Mouse (Mus musculus): Measurements from ENCODE around the gene BC034090.

Gene BC034090

DNA sequence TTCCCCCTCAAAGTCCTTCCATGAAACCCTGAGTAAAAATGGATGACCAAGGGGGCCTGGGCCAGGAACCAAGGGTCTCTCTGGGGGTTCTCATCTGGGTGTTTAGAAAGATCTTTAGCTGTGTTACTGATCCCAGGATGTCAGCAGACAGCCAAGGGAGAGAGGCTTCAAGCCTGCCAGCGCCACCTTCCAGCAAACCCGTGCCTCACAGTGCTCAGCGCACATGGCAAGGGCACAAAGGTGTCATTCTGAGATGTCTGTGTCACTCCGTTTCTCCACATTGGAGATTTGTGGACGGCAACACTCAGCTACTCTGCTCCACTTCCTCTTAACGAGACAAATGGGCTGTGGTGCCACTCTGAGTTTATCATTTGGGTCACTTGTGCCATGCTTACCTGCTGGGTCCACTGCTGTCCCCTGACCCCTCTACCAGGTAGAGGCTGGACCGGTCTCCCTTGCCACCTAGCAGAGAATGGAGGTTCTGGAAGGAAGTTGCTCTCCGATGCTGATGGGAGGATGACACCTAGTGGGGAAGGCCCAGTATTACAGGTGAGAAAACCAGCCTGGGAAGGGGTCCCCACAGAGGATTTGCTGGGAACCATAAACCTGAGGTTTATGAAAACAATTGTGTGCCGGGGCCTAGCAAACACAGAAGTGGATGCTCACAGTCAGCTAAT lies 26.2 kb downstream of the BC034090 start:
- in situ Hi-C loops (cut with MboI; ENCODE audit: low sequenced_read_pairs) = loop anchor here (5.0 kb wide), 1 partner anchor 191 kb away; no protein-coding TSS in a partner anchor

DNA sequence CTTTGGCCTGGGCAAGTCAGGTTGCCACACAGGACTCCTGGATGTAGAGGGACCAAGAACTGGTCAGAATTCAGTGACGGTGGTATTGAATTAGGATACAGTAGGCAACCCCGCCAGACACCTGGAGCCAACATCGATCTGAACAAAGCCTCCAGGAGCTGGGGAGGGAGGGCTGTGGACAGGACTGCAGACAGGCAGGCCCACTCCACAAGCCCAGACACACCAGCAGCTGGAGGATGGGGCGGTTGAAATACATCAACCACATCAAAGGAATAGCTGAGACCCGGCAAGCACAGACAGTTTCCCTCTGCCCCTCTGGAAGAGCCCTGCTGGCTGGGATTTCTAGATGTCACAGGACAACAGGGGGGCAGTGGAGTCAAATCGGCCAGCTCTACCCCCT lies 27.4 kb downstream of the BC034090 start:
- in situ Hi-C loops (cut with MboI; ENCODE audit: low sequenced_read_pairs) = loop anchor here (5.0 kb wide), 1 partner anchor 190 kb away; no protein-coding TSS in a partner anchor

DNA sequence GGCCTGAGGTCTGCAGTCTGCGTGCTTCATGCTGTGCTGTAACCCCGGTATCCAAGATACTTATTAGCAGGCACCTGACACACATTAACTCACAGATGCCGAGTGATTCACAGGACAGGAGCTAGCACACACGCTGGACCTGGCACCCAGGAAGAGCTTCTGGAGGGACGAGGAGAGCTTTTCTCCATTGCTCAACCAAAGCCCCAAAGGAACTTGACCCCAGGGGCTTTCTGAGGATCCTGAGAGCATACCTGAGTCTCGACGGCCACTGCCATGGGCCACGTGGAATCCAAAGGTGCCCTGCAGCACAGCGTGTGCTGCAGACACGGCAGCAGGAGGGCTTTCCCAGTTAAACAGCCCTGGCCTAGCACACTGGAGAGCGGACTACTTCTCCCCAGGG lies 27.9 kb downstream of the BC034090 start:
- in situ Hi-C loops (cut with MboI; ENCODE audit: low sequenced_read_pairs) = loop anchor here (5.0 kb wide), 1 partner anchor 189 kb away; no protein-coding TSS in a partner anchor

DNA sequence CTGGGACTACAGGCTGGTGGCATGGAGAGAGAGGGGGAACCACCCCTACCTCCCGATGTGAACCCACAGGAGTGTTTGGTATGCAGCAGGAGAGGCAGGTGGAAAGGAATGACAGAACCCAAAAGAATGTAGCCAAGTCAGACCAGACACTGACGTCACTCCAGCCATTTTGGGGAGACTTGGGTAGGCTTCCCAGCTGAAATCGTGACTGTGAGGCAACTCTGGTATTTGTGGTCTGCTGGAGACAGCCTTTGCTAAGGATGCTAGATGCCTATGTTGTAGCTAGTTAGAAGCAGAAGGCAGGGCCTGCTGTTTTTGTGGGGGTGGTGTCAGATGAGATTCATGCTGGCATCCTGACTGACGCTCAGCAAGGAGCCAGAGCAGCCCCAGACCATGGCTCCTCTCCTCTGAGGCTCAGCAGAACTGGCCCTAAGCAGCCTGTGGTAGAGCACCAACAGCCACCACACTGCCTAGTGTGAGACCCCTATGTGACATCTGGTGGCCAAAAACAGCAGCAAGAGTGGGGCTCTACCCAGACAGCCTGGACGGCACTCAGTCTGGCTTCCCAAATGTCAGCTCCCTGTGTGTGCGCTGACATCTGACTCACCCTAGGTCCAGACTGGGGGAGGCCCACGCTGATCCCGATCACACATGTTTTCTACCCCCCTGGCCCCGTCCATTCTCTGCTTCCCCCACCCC lies 29.0 kb downstream of the BC034090 start:
- in situ Hi-C loops (cut with MboI; ENCODE audit: low sequenced_read_pairs) = loop anchor here (5.0 kb wide), 1 partner anchor 188 kb away; no protein-coding TSS in a partner anchor

DNA sequence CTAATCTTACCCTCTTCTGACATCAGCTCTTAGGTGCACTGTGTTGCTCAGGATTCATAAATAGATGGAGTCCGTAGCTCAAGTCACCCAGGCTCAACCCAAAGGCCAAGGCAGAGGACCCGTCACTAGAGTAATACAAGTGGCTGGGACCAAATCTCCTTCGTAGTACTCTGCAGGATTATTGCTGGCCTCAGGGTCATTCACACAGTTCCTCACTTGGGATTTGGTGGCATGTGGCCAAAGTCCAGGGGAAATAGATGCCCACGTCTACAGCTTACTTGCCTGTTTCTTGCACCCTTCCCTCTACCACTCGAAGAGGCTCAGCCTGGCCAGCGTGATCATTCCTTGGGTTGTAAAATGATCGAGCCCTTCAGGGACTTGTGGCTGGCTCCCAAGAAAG lies 30.3 kb downstream of the BC034090 start:
- in situ Hi-C loops (cut with MboI; ENCODE audit: low sequenced_read_pairs) = no loop called here

DNA sequence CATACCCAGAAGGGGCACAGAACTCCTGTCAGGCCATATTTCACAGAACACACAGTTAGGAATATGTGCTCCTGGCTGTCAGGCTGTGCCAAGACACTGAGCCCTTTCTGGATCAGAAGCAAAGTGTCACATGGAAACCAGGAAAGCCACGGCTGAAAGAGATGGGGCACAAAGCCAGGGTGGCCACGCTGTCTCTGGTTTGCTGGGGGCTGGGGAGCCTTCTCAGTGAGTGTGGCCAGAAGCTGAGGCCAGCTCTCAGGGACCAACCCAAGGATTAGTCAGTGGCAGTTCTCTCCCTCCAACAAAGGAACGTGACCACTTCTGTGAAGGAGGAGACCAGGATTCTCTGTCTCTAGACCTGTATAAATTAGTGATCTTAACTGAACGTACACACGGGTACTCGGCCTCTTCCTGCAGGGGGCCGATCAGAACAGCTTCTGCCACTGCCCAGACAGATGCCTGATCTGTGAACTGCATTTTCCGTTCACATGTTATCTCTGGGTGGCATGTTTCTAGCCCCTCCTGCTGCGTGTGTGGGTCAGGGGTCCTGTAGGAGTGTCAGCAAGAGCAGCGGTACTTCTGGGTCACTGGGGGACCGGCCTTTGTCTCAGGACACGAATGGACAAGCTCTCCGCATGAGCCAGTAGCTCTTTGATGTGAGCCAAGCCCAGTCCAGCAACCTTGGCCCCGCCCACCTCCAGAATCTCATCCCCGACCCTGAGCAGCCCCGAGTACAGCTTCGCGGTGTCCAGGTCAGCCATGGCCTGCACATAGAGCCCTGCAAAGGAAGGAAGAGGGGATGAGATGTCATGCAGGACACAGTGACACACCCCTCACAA lies 31.1 kb downstream of the BC034090 start:
- in situ Hi-C loops (cut with MboI; ENCODE audit: low sequenced_read_pairs) = no loop called here

DNA sequence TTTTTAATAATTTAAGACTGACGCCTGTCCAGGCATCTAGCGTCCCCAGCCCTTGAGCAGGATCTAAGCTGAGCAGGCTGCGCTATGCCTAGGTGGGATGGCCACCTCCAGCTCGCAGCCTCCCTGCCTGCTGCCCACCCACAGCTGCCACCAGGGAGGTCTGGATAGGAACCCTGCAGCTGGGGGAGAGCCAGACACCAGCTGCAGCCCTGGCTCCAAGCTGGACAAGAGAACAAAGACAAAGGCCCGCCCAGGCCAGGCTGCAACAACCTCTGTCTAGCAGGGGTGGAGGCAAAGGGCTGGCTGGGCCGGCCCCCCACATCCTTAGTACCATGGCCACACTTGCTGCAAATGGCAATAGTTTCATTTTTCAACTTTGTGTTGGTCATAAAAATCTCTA lies 31.8 kb downstream of the BC034090 start:
- in situ Hi-C loops (cut with MboI; ENCODE audit: low sequenced_read_pairs) = no loop called here

DNA sequence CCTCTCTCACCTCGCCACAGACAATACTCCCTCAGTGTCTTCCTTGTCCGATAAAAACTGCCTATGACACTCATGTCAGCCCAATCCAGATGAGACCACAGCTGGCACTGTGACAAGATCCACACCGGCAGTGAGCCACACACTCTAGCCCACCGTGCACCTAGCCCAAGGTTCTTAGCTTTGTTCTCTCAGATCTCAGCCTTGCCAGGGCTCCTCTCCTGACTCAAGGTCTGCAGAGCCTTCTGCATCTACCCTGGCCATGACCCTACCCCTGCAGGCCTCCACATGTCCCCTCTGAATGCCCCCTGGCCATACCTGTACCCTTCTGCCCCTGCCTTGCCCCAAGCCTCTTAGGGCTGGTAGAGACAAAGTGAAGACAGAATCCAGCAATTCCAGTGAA lies 32.2 kb downstream of the BC034090 start:
- in situ Hi-C loops (cut with MboI; ENCODE audit: low sequenced_read_pairs) = no loop called here

DNA sequence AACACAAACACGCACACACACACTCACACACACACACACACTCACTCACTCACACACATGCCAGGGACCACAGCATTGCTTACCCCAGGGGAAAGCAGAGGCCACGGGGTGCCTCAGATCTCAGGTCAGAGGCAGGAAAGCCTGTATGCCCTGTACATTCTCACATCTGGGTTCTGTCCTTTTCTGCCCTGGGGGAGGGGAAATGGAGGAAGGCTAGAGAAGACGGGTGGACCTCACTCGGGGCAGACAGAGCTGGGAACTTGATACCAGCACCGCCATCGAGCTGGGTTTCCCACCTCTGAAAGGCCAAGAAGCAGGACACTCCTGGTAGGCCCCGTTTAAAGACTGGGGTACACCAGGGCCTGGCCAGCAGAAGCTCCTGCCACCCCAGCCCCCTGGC lies 33.2 kb downstream of the BC034090 start:
- in situ Hi-C loops (cut with MboI; ENCODE audit: low sequenced_read_pairs) = no loop called here

DNA sequence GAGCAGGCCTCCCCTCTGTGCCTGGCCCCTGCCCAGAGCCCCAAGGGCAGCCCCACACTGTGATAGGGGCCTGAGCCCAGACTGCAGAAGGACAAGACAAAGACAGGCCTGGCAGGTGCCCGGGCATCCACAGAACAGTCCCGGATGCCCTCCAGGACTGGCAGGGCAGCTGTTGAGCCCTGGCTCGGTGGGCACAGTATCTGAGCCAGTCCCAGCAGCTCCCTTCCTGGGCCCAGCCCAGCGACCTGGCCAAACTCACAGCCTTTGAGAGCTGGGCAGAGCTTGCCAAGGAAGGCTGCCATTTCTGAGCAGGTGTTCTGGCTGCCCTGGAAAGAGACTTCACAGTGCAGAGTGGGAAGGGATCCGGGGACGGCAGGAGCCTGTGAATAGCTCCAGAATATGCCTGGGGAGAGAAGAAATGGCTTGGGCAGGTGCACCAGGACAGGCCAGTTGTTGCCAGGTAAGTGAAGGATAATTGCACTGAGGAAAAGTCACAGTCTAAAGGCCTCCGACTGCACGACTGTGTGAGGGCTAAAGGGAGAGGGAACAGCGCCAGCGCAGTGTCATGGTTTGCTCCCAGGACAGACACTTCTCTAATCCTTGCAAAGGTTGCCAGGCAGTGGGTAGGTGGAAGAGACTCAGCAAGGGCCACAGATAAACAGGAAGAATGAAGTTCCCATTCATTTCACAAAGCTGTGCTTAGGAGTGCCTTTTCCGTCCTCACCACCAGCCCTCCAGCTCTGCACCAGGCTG lies 34.1 kb downstream of the BC034090 start:
- in situ Hi-C loops (cut with MboI; ENCODE audit: low sequenced_read_pairs) = no loop called here

DNA sequence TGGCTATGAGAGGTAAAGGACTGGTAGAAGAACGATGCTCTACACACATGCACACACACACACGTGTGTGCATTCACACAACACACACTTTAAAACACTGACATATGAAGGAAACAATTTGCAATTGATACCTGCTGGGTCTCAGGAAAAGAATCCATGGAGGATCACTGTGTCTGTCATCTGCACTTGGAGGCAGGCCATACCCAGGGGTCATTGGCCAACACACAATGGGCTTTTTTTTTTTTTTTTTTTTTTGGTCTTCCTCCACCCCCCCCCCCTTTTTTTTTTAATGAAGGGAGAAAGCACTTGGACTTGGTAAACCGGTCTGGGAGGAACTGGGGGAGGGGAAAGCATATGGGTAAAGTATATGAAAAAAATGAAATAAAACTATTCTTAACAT lies 36.4 kb downstream of the BC034090 start:
- in situ Hi-C loops (cut with MboI; ENCODE audit: low sequenced_read_pairs) = no loop called here

DNA sequence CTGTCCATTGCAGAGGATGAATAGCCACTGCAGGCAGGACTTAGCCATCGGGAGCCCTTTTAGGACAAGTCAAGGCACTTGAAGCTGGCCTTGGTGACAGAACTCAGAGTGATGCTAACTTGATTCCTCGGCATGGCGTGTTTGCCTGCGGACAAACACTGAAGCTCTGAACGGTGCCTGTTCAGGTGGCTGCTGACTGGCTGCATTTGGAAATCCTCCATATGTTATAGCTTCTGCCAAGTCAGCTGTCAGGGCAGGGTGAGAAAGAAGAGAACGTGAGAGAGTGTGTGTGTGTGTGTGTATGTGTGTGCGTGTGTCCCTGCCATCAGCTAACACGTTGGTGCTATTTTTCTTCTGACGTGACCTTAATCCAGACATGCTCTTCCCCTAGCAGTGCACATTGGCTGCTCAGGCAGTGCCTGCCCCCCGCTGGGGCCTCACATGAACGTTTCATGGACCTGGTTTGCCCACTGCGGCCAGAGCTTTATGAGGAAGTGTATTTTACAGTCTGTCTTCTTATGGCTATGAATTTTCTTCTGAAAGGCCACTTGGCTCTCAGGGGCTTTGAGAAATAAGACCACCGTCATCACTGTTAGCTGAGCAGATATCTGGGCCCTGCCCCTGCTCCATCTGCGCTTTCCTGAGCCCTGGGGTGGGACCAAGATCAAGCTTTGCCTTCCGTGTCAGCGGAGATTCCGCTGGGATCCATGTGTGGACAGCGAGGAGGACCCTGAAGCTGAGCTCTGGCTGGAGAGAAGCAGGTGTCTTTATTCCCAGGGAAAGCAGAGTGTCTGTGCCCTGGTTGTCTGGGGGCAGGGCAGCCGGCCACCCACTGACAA lies 38.2 kb downstream of the BC034090 start:
- in situ Hi-C loops (cut with MboI; ENCODE audit: low sequenced_read_pairs) = no loop called here

DNA sequence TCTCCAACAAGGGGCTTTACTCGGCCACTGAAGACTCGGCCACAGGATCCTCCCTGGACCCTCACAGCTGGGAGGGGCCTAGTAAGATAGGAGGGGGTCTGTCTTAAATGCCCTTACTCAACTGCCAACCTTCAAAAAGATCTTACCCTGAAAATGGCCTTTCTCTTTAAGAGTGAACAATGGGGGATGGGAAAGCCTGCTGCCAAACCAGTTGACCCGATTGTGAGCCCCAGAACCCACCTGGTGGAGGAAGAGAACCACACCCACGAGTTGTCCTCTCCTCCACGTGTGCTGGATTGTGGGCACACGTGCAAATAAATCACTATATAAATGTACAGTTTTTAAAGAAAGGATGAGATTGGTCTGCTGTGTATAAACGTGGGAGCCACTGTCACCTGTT lies 38.9 kb downstream of the BC034090 start:
- in situ Hi-C loops (cut with MboI; ENCODE audit: low sequenced_read_pairs) = no loop called here

DNA sequence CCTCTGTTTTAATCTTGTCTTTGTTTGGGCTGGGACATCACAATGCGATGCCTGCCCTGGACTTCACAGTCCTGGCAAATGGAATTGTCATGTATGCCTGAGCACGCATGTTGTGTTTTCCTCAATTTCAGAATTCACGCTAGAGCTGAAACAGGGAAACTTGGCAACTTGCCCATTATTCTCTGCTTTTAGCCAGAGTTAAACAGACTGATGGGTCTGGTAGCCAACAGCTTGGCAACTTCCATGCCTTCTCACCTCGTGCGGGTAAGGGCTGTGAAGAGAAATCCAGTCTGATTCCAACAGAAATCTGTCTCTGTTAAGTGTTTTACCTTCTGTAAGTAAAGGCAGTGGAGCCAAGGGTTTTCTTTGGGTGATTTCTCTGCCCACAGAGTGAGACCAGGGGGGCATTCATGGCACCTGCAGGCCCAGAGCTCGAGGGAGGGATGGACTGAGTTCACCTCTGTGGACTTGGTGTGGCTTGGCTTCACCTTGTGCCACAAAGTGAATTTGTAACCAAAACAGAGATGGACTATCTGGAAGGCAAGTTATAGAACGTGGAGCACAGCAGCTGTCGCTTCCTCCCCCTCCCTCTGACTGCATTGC lies 39.6 kb downstream of the BC034090 start:
- in situ Hi-C loops (cut with MboI; ENCODE audit: low sequenced_read_pairs) = no loop called here

DNA sequence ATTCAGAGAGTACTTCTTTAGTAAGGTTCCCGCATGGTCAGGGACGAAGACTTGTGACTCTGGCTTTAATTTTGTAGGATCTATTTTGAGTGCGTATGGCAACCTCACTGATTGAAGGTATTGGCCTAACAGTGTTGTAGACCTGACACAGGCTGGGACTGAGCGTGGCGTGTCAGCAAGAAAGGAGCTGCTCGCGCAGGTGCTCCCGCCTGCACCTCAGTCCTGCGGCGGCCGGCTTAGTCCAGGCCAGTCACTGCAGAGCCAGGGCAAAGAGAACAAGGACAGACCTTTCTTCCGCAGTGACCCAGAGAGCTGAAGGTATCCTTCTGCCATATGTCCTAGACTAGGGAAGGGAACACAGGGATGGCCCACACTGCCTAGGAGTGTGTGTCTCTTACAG lies 40.3 kb downstream of the BC034090 start:
- in situ Hi-C loops (cut with MboI; ENCODE audit: low sequenced_read_pairs) = no loop called here

DNA sequence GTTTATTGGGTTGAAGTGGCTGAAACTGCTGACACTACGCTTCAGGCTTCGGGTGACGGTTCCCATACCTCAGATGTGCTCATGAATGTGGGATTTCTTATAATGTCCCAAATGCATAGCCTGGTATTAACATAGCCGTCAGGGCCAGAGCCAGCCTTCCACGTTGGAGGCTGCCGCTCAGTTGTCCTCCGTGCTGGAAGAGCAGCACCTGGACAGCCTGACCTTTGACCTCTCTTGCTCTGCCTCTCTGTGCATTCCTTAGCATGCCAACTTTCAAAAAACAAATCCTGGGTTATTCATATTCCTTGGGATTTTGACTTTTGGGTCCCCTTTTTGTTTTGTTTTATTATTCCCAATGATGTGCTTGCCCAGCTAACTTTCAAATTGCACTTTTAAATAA lies 41.1 kb downstream of the BC034090 start:
- in situ Hi-C loops (cut with MboI; ENCODE audit: low sequenced_read_pairs) = no loop called here

DNA sequence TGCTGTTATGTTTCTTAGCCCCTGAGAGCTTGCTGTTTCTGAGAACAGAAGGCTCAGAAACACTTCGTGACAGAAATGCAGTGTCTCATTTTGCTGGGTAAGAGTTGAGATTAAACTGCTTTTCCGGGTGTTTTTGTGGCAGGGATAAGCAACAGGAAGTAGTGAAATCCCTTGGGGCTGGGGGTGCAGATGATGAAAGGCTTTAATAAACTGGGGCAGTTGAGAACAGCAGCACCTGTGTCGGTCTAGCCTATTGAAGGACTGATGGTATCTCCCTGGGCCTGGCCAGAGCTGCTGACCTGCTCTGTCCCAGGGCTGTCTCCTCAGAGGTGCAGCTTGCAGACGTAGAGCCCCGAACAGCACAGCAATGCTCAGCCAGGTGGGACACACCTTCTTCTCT lies 41.8 kb downstream of the BC034090 start:
- in situ Hi-C loops (cut with MboI; ENCODE audit: low sequenced_read_pairs) = no loop called here

DNA sequence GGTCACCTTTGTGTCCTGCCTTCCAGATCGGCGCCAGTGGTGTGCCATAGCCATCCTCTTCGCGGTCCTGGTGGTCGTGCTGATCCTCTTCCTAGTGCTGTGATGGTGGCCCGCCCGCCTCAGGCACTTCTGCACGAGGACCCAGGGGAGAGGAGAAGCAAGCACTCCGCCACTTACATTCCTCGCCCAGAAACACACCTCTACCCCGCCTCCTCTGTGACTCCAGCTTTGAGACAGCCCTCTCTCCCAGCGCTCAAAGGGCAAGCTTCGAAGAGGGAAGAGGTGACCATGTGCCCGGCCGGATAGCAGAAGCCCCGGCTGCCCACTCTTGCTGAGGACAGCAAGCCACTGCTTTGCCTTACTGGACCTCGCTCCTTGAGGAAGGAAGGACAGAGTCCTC lies 42.3 kb downstream of the BC034090 start:
- in situ Hi-C loops (cut with MboI; ENCODE audit: low sequenced_read_pairs) = no loop called here

DNA sequence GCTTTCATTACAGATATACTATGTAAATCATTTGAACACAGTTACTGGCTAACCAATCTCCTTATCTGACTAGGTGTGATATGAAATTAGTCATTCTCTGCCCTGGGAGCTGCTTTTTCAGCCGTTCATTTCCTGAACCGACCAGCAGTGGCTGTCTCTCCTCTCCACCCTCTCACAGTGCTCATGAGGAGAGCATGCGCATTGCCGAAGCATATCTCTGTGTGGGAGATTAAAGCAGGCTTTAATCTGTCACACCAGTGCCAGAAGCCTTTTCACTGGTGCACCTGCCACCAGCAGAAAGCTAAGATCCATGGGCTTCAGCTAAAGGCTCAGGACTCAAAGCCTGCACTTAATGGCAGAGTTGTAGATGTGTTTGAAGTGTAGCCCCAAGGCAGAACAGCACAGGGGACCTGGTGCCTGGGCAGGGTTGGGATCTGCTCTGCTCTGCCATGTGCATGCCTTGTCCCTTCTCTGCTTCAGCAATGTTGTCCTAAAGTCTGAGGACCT lies 42.8 kb downstream of the BC034090 start:
- in situ Hi-C loops (cut with MboI; ENCODE audit: low sequenced_read_pairs) = no loop called here
